Mouse (Mus musculus) right cerebral cortex, adult 18-20 months (tissue): Measurements from ENCODE around the gene Col26a1.
A peak's percentile ranks its signal among the peaks of the same experiment; 100 is the strongest.

Experiments used
- DNase-seq: peaks from one replicate; pipeline ENCODE4 v3.0.0; 2022; ENCODE audit warnings: mixed read lengths

The Col26a1 gene

GRCm38 (mm10) chr5:136881380-136882009, 1.5 kb downstream of the Col26a1 start:
- peak; percentile 71 for DNase-seq

GRCm38 (mm10) chr5:136880101-136880500, 2.9 kb downstream of the Col26a1 start:
- DNase-seq = no peak

- no peak for DNase-seq
Measured at GRCm38 (mm10) chr5:136874271-136874670, 8.7 kb downstream of the Col26a1 start.

GRCm38 (mm10) chr5:136872417-136872816, 10.6 kb downstream of the Col26a1 start:
- DNase-seq = no peak

GRCm38 (mm10) chr5:136869451-136870114, 13.4 kb downstream of the Col26a1 start:
- no peak for DNase-seq

- no peak for DNase-seq
Measured at GRCm38 (mm10) chr5:136867706-136868105, 15.3 kb downstream of the Col26a1 start.

GRCm38 (mm10) chr5:136863961-136864674, 18.9 kb downstream of the Col26a1 start:
- DNase-seq = no peak

- DNase-seq = no peak
Measured at GRCm38 (mm10) chr5:136863276-136863675, 19.7 kb downstream of the Col26a1 start.

GRCm38 (mm10) chr5:136862806-136863205, 20.2 kb downstream of the Col26a1 start:
- DNase-seq = no peak

GRCm38 (mm10) chr5:136861191-136861940, 21.6 kb downstream of the Col26a1 start:
- DNase-seq = no peak

- DNase-seq = no peak
Measured at GRCm38 (mm10) chr5:136850716-136851115, 32.3 kb downstream of the Col26a1 start.

GRCm38 (mm10) chr5:136846385-136847264, 36.4 kb downstream of the Col26a1 start:
- no peak for DNase-seq

GRCm38 (mm10) chr5:136843930-136844329, 39.1 kb downstream of the Col26a1 start:
- DNase-seq = no peak

GRCm38 (mm10) chr5:136840036-136840435, 43.0 kb downstream of the Col26a1 start:
- DNase-seq = peak; percentile 14

- DNase-seq = no peak
Measured at GRCm38 (mm10) chr5:136833053-136833452, 50.0 kb downstream of the Col26a1 start.

GRCm38 (mm10) chr5:136830156-136830555, 52.9 kb downstream of the Col26a1 start:
- no peak for DNase-seq

- DNase-seq = no peak
Measured at GRCm38 (mm10) chr5:136821971-136822370, 61.0 kb downstream of the Col26a1 start.

GRCm38 (mm10) chr5:136820911-136821310, 62.1 kb downstream of the Col26a1 start:
- no peak for DNase-seq

- DNase-seq = no peak
Measured at GRCm38 (mm10) chr5:136819686-136820085, 63.3 kb downstream of the Col26a1 start.

GRCm38 (mm10) chr5:136810539-136811374, 72.3 kb downstream of the Col26a1 start:
- DNase-seq = no peak

- no peak for DNase-seq
Measured at GRCm38 (mm10) chr5:136806379-136807056, 76.5 kb downstream of the Col26a1 start.
